Mouse (Mus musculus) midbrain, embryonic 11.5 days (tissue): Measurements from ENCODE around the gene Zfp738. TPM values are rescaled to one million over a fixed set of nuclear protein-coding genes. Genes with fewer than 3 reads are reported as not detected.
A peak's percentile ranks its signal among the peaks of the same experiment; 100 is the strongest.
"Not testable (repeated sequence)": the region's sequence is repeated elsewhere in the genome, so short reads cannot be mapped to it uniquely, and the experiment has no call there.

Experiments used
- ATAC-seq: fragments of 200-750 bp; cut with Nextera tagmentation; 2 replicates; pipeline ENCODE4 v1.8.0; 2017; ENCODE audit warnings: moderate TSS enrichment, moderate library complexity; ENCODE audit not compliant: low FRiP score
- DNase-seq: peaks from one replicate; pipeline ENCODE4 v3.0.0; 2015; ENCODE audit warnings: low spot score; ENCODE audit errors: missing footprints
- H3K27ac ChIP-seq: fragments of 300-500 bp; sonication (generic); 2 replicates; pipeline ENCODE4 v1.5.1; 2014; ENCODE audit warnings: low read depth, low read length
- H3K27me3 ChIP-seq: fragments of 300-500 bp; sonication (generic); 2 replicates; pipeline ENCODE4 v1.6.1; 2014; ENCODE audit warnings: mild to moderate bottlenecking, low read length, moderate library complexity, mixed read lengths; ENCODE audit not compliant: control insufficient read depth, insufficient read depth
- H3K36me3 ChIP-seq: fragments of 300-500 bp; sonication (generic); 2 replicates; pipeline ENCODE4 v1.6.1; 2014; ENCODE audit warnings: mild to moderate bottlenecking, low read length, moderate library complexity, mixed read lengths; ENCODE audit not compliant: control insufficient read depth, insufficient read depth
- H3K4me1 ChIP-seq: fragments of 300-500 bp; sonication (generic); 2 replicates; pipeline ENCODE4 v1.6.1; 2014; ENCODE audit warnings: low read length; ENCODE audit not compliant: control insufficient read depth, insufficient read depth
- H3K4me2 ChIP-seq: fragments of 300-500 bp; sonication (generic); 2 replicates; pipeline ENCODE4 v1.6.1; 2014; ENCODE audit warnings: mild to moderate bottlenecking, moderate library complexity
- H3K4me3 ChIP-seq: fragments of 300-500 bp; sonication (generic); 2 replicates; pipeline ENCODE4 v1.5.1; 2014; ENCODE audit warnings: low read depth, low read length
- H3K9ac ChIP-seq: fragments of 300-500 bp; sonication (generic); 2 replicates; pipeline ENCODE4 v1.6.1; 2014; ENCODE audit warnings: low read length
- H3K9me3 ChIP-seq: fragments of 300-500 bp; sonication (generic); 2 replicates; pipeline ENCODE4 v1.6.1; 2016; ENCODE audit warnings: low read length; ENCODE audit not compliant: control insufficient read depth
- WGBS: fragments of 180-500 bp; shearing (Covaris S2); extraction: QIAGEN DNeasy Blood & Tissue Kit; methylation state at CpG from one replicate; pipeline ENCODE4 v1.1.7; 2014; 5-methylcytosine and 5-hydroxymethylcytosine counted together
- polyA plus RNA-seq: library from polyadenylated mRNA; unstranded; fragments of >200 nt; fragmentation: Nextera tagmentation; extraction: Ambion mirVana; gene quantifications from 2 replicates; pipeline ENCODE4 v1.2.1, GENCODE M21; 2014

Gene Zfp738
- 10.5 and 13.4 TPM in 2 replicates for polyA plus RNA-seq

- no peak within 1 kb of the TSS for H3K27ac ChIP-seq
- no peak for ATAC-seq
- no peak within 1 kb of the TSS for H3K4me2 ChIP-seq
- WGBS = 86% methylated on average over 4 of the region's 4 CpGs
- DNase-seq = no peak
- no peaks in the 10 kb centered on the region for H3K27me3 ChIP-seq
- no peaks in the 10 kb centered on the region for H3K36me3 ChIP-seq
- H3K9ac ChIP-seq = no peak within 1 kb of the TSS
- H3K4me1 ChIP-seq = no peaks in the 10 kb centered on the region
- no peak within 1 kb of the TSS for H3K4me3 ChIP-seq
- no peaks in the 10 kb centered on the region for H3K9me3 ChIP-seq
These were observed at the start of gene Zfp738 for GRCm38 (mm10) chr13:67686971-67687370. Zfp738 (minus strand) TSS chr13:67687071.

DNA sequence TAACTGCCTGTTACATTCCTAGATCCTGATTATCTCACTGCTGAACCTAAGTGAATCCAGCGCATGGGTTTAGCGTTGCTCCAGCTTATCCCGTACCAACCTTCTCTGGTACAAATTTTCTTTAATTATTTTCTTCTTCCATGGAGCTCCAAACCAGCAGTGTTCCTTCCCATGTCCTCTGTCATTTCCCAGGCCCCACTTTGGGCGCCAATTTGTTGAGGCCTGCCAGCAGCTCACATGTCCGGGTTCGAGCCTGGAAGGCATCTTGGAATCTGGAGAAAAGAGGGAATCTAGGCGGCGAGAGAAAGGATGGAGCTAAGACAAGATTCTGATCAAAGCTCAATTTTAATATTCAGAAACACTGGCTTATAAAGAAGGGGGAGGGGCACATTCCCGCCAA, 47.5 kb upstream of the Zfp738 start:
- H3K27ac ChIP-seq, DNase-seq, H3K9ac ChIP-seq, H3K9me3 ChIP-seq, H3K4me3 ChIP-seq, H3K27me3 ChIP-seq, H3K4me1 ChIP-seq, H3K4me2 ChIP-seq, ATAC-seq, H3K36me3 ChIP-seq: not testable (repeated sequence)
- 91% methylated on average over 9 of the region's 9 CpGs for WGBS

- H3K4me1 ChIP-seq, H3K27me3 ChIP-seq, H3K9me3 ChIP-seq, DNase-seq, H3K27ac ChIP-seq, H3K36me3 ChIP-seq: not testable (repeated sequence)
- 51% methylated on average over 4 of the region's 4 CpGs for WGBS
- peak overlapping the region; percentile 50 for H3K4me3 ChIP-seq
- H3K9ac ChIP-seq = peak overlapping the region; percentile 60
- peak; percentile 50; the same call in 1 of the 2 replicates for ATAC-seq
- H3K4me2 ChIP-seq = peak overlapping the region; percentile 53
These were observed 42.6 kb upstream of the Zfp738 start for GRCm38 (mm10) chr13:67729441-67729840.

- Histone ChIP-seq H3K36me3 (no peaks in the 10 kb centered on the region), H3K27ac (no peak within 1 kb of the TSS), H3K9ac (peak within 1 kb of the TSS; percentile 60), H3K9me3 (no peaks in the 10 kb centered on the region; the same call in 1 of the 2 replicates), H3K4me3 (peak within 1 kb of the TSS; percentile 50), H3K4me2 (peak within 1 kb of the TSS; percentile 53), H3K4me1 (no peaks in the 10 kb centered on the region), H3K27me3 (no peaks in the 10 kb centered on the region)
- 3% methylated on average over 17 of the region's 21 CpGs for WGBS
- peak; percentile 78 for ATAC-seq
- DNase-seq = peak; percentile 95
These were observed 41.9 kb upstream of the Zfp738 start, which contains the start of gene Zfp65 for GRCm38 (mm10) chr13:67728641-67729318. Zfp65 (minus strand) TSS chr13:67729173.

DNA sequence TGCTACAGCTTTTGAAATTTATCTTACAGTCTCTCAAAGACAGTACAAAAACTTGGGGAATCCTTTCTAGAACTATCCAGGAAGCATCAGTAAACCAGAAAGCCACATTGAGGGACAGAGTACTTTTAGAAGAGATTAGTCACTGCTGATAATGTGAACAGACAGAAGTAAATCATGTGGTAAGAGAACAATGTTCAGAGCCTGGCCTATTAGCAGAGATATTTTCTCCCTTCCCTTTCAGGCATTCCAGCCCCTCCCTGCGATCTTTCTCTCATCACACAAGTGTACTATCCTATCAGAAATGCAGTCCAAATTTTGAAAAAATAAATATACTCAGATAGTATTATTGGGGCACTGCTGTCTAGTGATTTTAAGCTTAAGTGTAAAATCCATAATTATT, 41.2 kb upstream of the Zfp738 start:
- DNase-seq (no peak), ATAC-seq (no peak)
- Histone ChIP-seq H3K27me3 (no peaks in the 10 kb centered on the region), H3K36me3 (no peaks in the 10 kb centered on the region), H3K9ac (no peak overlapping the region), H3K27ac (no peak overlapping the region), H3K4me3 (peak overlapping the region; percentile 50), H3K4me1 (no peaks in the 10 kb centered on the region; the same call in 1 of the 2 replicates), H3K9me3 (no peaks in the 10 kb centered on the region; the same call in 1 of the 2 replicates), H3K4me2 (peak overlapping the region; percentile 53; the same call in 1 of the 2 replicates)
- 91% methylated on average over 1 of the region's 1 CpGs for WGBS

GRCm38 (mm10) chr13:67725331-67725730, 38.5 kb upstream of the Zfp738 start:
- H3K9ac ChIP-seq, DNase-seq, H3K27me3 ChIP-seq, H3K4me2 ChIP-seq, H3K9me3 ChIP-seq, H3K27ac ChIP-seq, H3K4me3 ChIP-seq, ATAC-seq, H3K4me1 ChIP-seq, H3K36me3 ChIP-seq: not testable (repeated sequence)
- WGBS = 91% methylated on average over 2 of the region's 2 CpGs

- ATAC-seq = peak; percentile 96
- Histone ChIP-seq H3K4me2 (peak overlapping the region; percentile 59), H3K4me1 (no peaks in the 10 kb centered on the region; the same call in 1 of the 2 replicates), H3K27me3 (no peaks in the 10 kb centered on the region), H3K9ac (peak overlapping the region; percentile 81), H3K9me3 (no peaks in the 10 kb centered on the region), H3K36me3 (no peaks in the 10 kb centered on the region), H3K27ac (no peak overlapping the region), H3K4me3 (peak overlapping the region; percentile 70)
- peak; percentile 98 for DNase-seq
- under 1% methylated on average over 17 of the region's 17 CpGs for WGBS
These were observed 37.1 kb upstream of the Zfp738 start for GRCm38 (mm10) chr13:67723848-67724479.

GRCm38 (mm10) chr13:67683841-67684240, 3.0 kb downstream of the Zfp738 start:
- peak overlapping the region; percentile 57; the same call in 1 of the 2 replicates for H3K4me2 ChIP-seq
- peak overlapping the region; percentile 80; the same call in 1 of the 2 replicates for H3K9ac ChIP-seq
- peak; percentile 57 for ATAC-seq

More at GRCm38 (mm10) chr13:67683841-67684240, 3.0 kb downstream of the Zfp738 start:
- not testable (repeated sequence) for DNase-seq, H3K9me3 ChIP-seq, H3K27ac ChIP-seq, H3K4me1 ChIP-seq, H3K4me3 ChIP-seq, H3K27me3 ChIP-seq, H3K36me3 ChIP-seq
- 82% methylated on average over 2 of the region's 2 CpGs for WGBS
